Mouse (Mus musculus): ENCODE results near the gene Adk.

DNA sequence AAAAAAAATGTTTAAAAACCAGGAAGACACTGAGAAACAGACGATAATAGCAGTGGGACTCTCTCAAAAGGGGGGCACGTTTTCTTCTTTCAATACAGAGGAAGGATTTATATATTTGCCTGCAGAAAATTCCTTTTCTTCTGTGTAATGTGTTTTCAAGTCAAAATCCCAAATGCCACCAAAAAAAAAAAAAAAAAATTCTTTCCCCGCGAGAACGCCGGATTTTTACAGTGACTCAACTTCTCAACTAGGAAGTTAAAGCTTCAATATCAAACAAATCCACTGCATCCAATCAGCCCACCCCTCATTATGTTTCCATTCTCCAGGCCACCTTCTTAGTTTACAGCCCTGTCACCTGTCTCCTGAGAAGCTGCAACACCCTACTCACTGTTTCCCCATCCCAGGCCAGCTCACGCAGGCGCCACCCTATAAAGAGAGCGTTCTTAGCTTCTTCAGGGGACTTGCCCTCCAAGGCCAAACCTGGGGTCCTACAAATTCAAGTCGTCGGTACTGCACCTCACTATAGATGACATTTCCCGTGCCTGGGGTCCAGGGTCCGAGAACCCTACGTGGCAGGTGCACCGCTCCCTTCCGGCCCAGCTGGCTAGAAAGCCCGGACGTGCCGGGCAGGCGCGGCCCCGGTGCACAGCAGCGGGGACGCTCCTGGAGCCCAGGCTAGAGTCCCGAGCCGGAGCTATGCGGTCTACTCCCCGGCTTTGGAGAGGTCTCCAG lies 828 bp upstream of the Adk start:
- TF ChIP-seq CTCF (IDR thresholded peaks at IDR 0.05; ENCODE audit: borderline replicate concordance, extremely low read depth, insufficient read depth, insufficient read length), result no peak
- no peak for TF ChIP-seq POLR2A (IDR thresholded peaks at IDR 0.05; ENCODE audit: borderline replicate concordance, extremely low read depth, insufficient read depth, insufficient read length, poor library complexity, severe bottlenecking)
